Mouse (Mus musculus): ENCODE results near the gene Stat5b. TPM values are rescaled to one million over a fixed set of nuclear protein-coding genes. Genes with fewer than 3 reads are reported as not detected.
A peak's percentile ranks its signal among the peaks of the same experiment; 100 is the strongest.

The Stat5b gene
- polyA plus RNA-seq, 2 experiments: 22.1 to 24.4 TPM

DNA sequence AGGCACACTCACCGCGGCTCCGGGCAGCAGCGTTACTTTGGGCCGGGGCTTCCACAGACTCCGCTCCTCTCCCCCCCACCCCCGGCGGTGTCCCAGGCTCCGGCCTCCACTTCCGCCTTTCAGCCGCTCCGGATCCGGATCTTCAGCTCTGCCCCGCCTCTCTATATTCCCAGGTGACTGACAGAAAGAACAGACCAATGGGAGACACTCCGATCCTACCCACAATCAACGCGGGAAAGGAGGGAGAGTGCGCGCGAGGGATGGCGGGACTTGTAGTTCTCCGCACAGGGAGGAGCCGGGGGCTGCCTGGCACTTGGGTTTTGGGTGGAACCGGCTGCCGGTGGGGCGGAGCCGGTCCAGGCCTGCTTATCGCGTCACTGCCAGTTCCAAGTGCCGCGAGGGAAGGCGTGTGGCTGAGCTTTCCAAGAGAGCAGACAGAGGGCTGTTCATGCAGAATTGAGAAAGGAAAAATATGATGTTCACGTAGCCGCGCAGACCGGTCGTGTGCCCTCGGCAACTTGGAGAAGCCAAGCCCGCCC, 112.4 kb downstream of the Stat5b start, which contains the start of gene Rab5c:
Gene Rab5c (minus strand): TSS at position 150 of the 539 bp plus-strand sequence.
- H3K4me3 ChIP-seq (replicated peaks; ENCODE audit: low read length): peak within 1 kb of the TSS; percentile 95
- peaks cover 7% of the 10 kb centered on the region; the same call in 1 of the 2 replicates for H3K4me1 ChIP-seq (ENCODE audit: control insufficient read depth, insufficient read depth, low read length)
- H3K27me3 ChIP-seq (ENCODE audit: control insufficient read depth, insufficient read depth, low read length): no peaks in the 10 kb centered on the region
- no peaks in the 10 kb centered on the region for H3K9me3 ChIP-seq (ENCODE audit: control insufficient read depth, low read length)
- DNase-seq (ENCODE audit: low spot score) (peak; percentile 99), ATAC-seq (ENCODE audit: low FRiP score, low read depth) (peak; percentile 100)
- peak within 1 kb of the TSS; percentile 82 for H3K4me2 ChIP-seq (replicated peaks; ENCODE audit: low read depth, low read length, severe bottlenecking)
- WGBS: under 1% methylated on average over 33 of the region's 39 CpGs
- H3K27ac ChIP-seq (replicated peaks; ENCODE audit: low read depth, low read length): peak within 1 kb of the TSS; percentile 14; the same call in 1 of the 2 replicates
- peaks cover 8% of the 10 kb centered on the region for H3K36me3 ChIP-seq (ENCODE audit: control insufficient read depth, insufficient read depth, low read length)
- 0 out of 2 replicates have a peak, but pooled peaks have one; percentile 24 for TF ChIP-seq POLR2A (IDR thresholded peaks at IDR 0.05; ENCODE audit: borderline replicate concordance, extremely low read depth, insufficient read depth, insufficient read length)
- peak within 1 kb of the TSS; percentile 93 for H3K9ac ChIP-seq (ENCODE audit: low read depth, low read length, severe bottlenecking)

DNA sequence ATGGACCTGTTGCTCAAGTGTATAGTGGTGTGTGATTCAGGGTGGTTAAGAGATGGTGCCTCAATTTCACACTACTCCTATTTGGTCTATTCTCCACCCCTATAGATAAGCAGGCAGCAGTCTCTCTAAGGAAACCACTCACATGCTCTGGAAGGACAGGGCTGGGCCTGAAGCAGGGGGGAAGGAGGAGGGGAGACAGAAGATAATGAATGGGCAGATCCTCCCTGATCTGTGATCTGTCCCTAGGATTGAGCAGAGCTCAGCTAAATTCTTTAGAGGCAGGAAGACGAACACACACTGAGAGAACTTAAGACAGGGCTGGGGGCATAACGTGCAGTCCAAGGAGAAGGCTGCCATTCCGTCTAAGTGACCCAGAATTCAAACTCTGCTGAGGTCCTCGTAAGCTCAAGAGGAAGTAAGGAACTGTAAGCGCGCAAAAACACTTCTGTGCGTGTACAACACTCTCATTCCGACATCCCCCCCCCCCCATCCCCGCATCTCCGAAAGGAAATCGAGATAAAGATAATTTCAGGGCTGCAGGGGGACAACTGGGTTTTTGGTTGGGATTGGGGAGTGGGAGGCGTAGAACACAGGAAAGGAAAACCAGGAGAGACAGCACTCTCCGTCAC, 113.3 kb downstream of the Stat5b start:
- Histone ChIP-seq H3K4me3 (replicated peaks; ENCODE audit: low read length) (peak overlapping the region; percentile 95), H3K27me3 (ENCODE audit: control insufficient read depth, insufficient read depth, low read length) (no peaks in the 10 kb centered on the region), H3K4me1 (ENCODE audit: control insufficient read depth, insufficient read depth, low read length) (peaks cover 7% of the 10 kb centered on the region; the same call in 1 of the 2 replicates), H3K9me3 (ENCODE audit: control insufficient read depth, low read length) (no peaks in the 10 kb centered on the region), H3K36me3 (ENCODE audit: control insufficient read depth, insufficient read depth, low read length) (peaks cover 8% of the 10 kb centered on the region), H3K27ac (replicated peaks; ENCODE audit: low read depth, low read length) (no peak overlapping the region; the same call in 1 of the 2 replicates), H3K4me2 (replicated peaks; ENCODE audit: low read depth, low read length, severe bottlenecking) (peak overlapping the region; percentile 82), H3K9ac (ENCODE audit: low read depth, low read length, severe bottlenecking) (peak overlapping the region; percentile 93)
- ATAC-seq (ENCODE audit: low FRiP score, low read depth): no peak
- no peak for DNase-seq (ENCODE audit: low spot score)
- 4% methylated on average over 13 of the region's 13 CpGs for WGBS
- TF ChIP-seq POLR2A (IDR thresholded peaks at IDR 0.05; ENCODE audit: borderline replicate concordance, extremely low read depth, insufficient read depth, insufficient read length): no peak

DNA sequence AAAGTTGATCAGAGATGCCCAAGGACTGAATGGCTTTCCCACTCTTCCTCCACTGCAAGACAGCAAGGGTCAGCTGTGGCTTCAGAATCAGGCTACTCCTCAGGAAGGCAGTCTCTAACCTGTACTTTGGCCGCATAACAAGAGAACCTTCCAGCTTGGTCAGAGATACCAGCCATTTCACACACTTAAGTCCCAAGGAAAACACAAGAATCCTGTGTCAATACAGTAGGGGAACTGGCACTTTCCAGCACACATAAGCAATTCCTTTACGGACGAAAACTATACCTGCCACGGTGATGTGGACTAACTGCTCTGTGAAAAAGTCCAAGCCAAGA, 113.8 kb downstream of the Stat5b start:
- Histone ChIP-seq H3K9ac (ENCODE audit: low read depth, low read length, severe bottlenecking) (peak overlapping the region; percentile 93), H3K4me3 (replicated peaks; ENCODE audit: low read length) (peak overlapping the region; percentile 95), H3K4me2 (replicated peaks; ENCODE audit: low read depth, low read length, severe bottlenecking) (peak overlapping the region; percentile 82), H3K36me3 (ENCODE audit: control insufficient read depth, insufficient read depth, low read length) (peaks cover 8% of the 10 kb centered on the region), H3K4me1 (ENCODE audit: control insufficient read depth, insufficient read depth, low read length) (peaks cover 7% of the 10 kb centered on the region; the same call in 1 of the 2 replicates), H3K27ac (replicated peaks; ENCODE audit: low read depth, low read length) (no peak overlapping the region), H3K9me3 (ENCODE audit: control insufficient read depth, low read length) (no peaks in the 10 kb centered on the region), H3K27me3 (ENCODE audit: control insufficient read depth, insufficient read depth, low read length) (no peaks in the 10 kb centered on the region)
- no peak for TF ChIP-seq POLR2A (IDR thresholded peaks at IDR 0.05; ENCODE audit: borderline replicate concordance, extremely low read depth, insufficient read depth, insufficient read length)
- ATAC-seq (ENCODE audit: low FRiP score, low read depth): no peak
- no peak for DNase-seq (ENCODE audit: low spot score)
- WGBS: 84% methylated on average over 4 of the region's 4 CpGs

DNA sequence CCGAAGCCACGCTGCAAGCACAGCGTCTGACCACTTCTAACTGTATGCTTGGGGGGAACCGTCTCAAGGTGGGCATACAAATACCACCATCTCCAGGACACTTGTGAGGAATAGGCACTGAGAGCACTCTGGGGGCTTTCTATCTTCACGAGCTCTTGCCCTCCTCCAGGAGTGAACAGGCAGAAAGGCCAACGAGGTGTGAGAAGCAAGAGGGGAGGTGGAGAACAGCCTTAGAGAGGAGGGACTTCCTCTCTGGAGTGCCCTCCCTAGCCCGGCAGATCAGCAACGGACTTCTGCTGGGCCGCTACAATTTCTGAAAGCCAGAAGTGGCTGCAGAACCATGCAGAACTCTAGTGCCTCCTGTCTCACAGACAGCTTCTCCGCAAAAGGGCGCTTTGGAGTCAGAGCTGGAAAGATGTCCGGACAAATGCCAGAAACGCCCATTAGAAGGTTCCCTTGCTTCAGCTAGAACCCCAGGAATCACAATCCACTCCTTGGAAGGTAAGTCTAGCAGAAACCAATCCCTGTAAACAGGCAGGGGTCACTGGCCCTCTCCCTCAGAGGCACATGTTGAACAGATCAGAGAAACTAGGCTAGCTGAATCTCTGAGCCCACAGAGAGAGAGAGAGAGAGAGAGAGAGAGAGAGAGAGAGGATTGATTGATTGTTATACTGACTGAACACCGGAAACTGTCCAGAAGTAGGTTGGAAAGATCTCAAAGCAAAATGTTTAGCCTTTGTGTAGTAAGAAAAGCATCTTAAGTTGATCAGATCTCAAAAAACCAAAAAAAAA, 114.4 kb downstream of the Stat5b start:
- H3K27me3 ChIP-seq (ENCODE audit: control insufficient read depth, insufficient read depth, low read length): no peaks in the 10 kb centered on the region
- H3K4me1 ChIP-seq (ENCODE audit: control insufficient read depth, insufficient read depth, low read length): peaks cover 7% of the 10 kb centered on the region; the same call in 1 of the 2 replicates
- H3K4me2 ChIP-seq (replicated peaks; ENCODE audit: low read depth, low read length, severe bottlenecking): peak overlapping the region; percentile 82; the same call in 1 of the 2 replicates
- H3K36me3 ChIP-seq (ENCODE audit: control insufficient read depth, insufficient read depth, low read length): peaks cover 8% of the 10 kb centered on the region
- no peak overlapping the region for H3K27ac ChIP-seq (replicated peaks; ENCODE audit: low read depth, low read length)
- no peak for DNase-seq (ENCODE audit: low spot score)
- no peaks in the 10 kb centered on the region for H3K9me3 ChIP-seq (ENCODE audit: control insufficient read depth, low read length)
- H3K4me3 ChIP-seq (replicated peaks; ENCODE audit: low read length): no peak overlapping the region
- WGBS: 78% methylated on average over 14 of the region's 14 CpGs
- no peak for ATAC-seq (ENCODE audit: low FRiP score, low read depth)
- peak overlapping the region; percentile 16; the same call in 1 of the 2 replicates for H3K9ac ChIP-seq (ENCODE audit: low read depth, low read length, severe bottlenecking)
- TF ChIP-seq POLR2A (IDR thresholded peaks at IDR 0.05; ENCODE audit: borderline replicate concordance, extremely low read depth, insufficient read depth, insufficient read length): no peak
